Mouse (Mus musculus) olfactory bulb, adult 2 months (tissue): ENCODE results near the gene Pear1.

ENCODE experiments used
- CTCF ChIP-seq: fragments of 200-500 bp; IDR thresholded peaks from 2 replicates; pipeline ENCODE4 v1.5.1; 2012; ENCODE audit warnings: low read depth, mild to moderate bottlenecking, low read length, moderate library complexity; ENCODE audit not compliant: insufficient read depth
- POLR2A ChIP-seq: fragments of 200-500 bp; IDR thresholded peaks from 2 replicates; pipeline ENCODE4 v1.6.1; 2012; ENCODE audit warnings: mild to moderate bottlenecking, low read depth, low read length, moderate library complexity; ENCODE audit not compliant: insufficient read depth

GRCm38 (mm10) chr3:87779086-87779485, 45.0 kb downstream of the Pear1 start:
- TF ChIP-seq CTCF (no peak), POLR2A (no peak)
